Mouse (Mus musculus): Measurements from ENCODE around the gene Babam2. TPM values are rescaled to one million over a fixed set of nuclear protein-coding genes. Genes with fewer than 3 reads are reported as not detected.

The Babam2 gene
- polyA plus RNA-seq, 1 experiment, result 7.0 TPM

DNA sequence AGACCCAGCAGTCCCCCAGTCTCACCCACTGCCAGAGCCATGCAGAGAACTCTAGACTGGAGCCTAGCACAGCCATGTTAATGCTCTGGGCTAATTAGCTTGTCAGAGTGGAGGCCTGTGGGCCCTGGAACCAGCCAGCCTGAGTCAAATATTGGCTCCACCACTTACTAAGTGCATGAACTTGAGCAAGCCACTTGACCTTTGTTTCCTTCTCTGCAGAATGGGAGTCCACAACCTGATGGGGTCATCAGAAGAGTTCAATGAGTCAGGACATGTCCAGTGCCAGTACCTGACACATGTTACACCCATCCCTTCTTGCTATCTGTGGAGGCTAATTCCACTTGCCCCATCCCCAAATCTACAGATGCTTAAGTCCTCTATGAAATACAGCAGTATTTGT lies 394.8 kb downstream of the Babam2 start:
- Histone ChIP-seq H3K27me3 (ENCODE audit: control insufficient read depth) (no peaks in the 10 kb centered on the region), H3K4me3 (replicated peaks) (no peak overlapping the region), H3K36me3 (ENCODE audit: control insufficient read depth) (no peaks in the 10 kb centered on the region), H3K4me1 (ENCODE audit: control insufficient read depth) (no peaks in the 10 kb centered on the region), H3K9me3 (ENCODE audit: control insufficient read depth, low read length) (no peaks in the 10 kb centered on the region)
- no peak for TF ChIP-seq GATA1 (IDR thresholded peaks at IDR 0.05; ENCODE audit: low read length)

DNA sequence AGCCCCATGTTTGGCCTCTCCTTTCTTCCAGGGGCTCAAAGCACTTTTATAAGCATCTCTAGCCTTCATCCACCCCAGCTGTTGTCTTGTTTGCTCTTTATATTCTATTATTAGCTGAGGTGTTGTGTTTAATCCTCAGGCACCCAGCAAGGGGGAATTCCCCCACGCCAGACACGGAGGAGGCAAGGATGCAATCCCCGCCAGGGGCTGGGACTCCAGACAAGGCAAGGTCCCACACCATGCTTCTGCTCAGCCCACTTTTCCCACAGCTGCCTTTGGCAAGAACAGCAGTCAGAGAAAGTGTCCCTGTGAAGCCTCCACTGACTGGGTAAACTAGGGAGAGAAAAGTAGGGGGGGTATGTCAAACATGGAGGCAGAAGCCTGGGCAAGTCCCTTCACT lies 401.2 kb downstream of the Babam2 start:
- Histone ChIP-seq H3K9me3 (ENCODE audit: control insufficient read depth, low read length) (no peaks in the 10 kb centered on the region), H3K36me3 (ENCODE audit: control insufficient read depth) (no peaks in the 10 kb centered on the region), H3K27me3 (ENCODE audit: control insufficient read depth) (no peaks in the 10 kb centered on the region), H3K4me3 (replicated peaks) (no peak overlapping the region), H3K4me1 (ENCODE audit: control insufficient read depth) (no peaks in the 10 kb centered on the region)
- TF ChIP-seq GATA1 (IDR thresholded peaks at IDR 0.05; ENCODE audit: low read length) (no peak), TAL1 (IDR thresholded peaks at IDR 0.05; ENCODE audit: low read length) (no peak)

- no peak for TF ChIP-seq GATA1 (IDR thresholded peaks at IDR 0.05; ENCODE audit: low read length)
- H3K4me1 ChIP-seq (ENCODE audit: control insufficient read depth), result no peaks in the 10 kb centered on the region
- H3K4me3 ChIP-seq (replicated peaks), result no peak overlapping the region
- H3K36me3 ChIP-seq (ENCODE audit: control insufficient read depth), result no peaks in the 10 kb centered on the region
- no peaks in the 10 kb centered on the region for H3K27me3 ChIP-seq (ENCODE audit: control insufficient read depth)
- H3K9me3 ChIP-seq (ENCODE audit: control insufficient read depth, low read length), result no peaks in the 10 kb centered on the region
Observed at GRCm38 (mm10) chr5:32102484-32102883, 405.0 kb downstream of the Babam2 start.

- H3K4me1 ChIP-seq (ENCODE audit: control insufficient read depth), result no peaks in the 10 kb centered on the region
- no peaks in the 10 kb centered on the region for H3K27me3 ChIP-seq (ENCODE audit: control insufficient read depth)
- H3K36me3 ChIP-seq (ENCODE audit: control insufficient read depth), result no peaks in the 10 kb centered on the region
- no peak for TF ChIP-seq GATA1 (IDR thresholded peaks at IDR 0.05; ENCODE audit: low read length)
- no peak for TF ChIP-seq TAL1 (IDR thresholded peaks at IDR 0.05; ENCODE audit: low read length)
- H3K4me3 ChIP-seq (replicated peaks), result no peak overlapping the region
- H3K9me3 ChIP-seq (ENCODE audit: control insufficient read depth, low read length), result no peaks in the 10 kb centered on the region
Observed at GRCm38 (mm10) chr5:32102971-32103431, 405.5 kb downstream of the Babam2 start.

DNA sequence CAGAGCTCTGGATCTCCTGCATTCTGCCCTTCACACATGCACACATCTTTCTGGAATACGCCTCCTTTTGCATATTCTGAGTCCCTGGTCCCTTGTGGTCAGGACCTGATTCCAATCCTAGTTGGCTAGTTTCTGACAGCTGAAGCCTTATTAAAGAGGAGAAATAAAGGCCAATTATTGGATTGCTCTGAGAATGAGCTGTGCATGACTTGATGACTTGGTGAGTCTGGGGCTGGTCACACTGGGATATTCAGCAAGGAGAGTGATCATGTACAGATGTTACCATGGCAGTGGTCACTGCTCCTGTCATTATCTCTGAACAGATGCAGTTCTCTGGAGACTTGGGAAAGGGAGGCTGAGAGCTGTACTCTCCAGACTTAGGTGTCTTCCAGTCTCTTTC lies 406.1 kb downstream of the Babam2 start:
- H3K27me3 ChIP-seq (ENCODE audit: control insufficient read depth), result no peaks in the 10 kb centered on the region

DNA sequence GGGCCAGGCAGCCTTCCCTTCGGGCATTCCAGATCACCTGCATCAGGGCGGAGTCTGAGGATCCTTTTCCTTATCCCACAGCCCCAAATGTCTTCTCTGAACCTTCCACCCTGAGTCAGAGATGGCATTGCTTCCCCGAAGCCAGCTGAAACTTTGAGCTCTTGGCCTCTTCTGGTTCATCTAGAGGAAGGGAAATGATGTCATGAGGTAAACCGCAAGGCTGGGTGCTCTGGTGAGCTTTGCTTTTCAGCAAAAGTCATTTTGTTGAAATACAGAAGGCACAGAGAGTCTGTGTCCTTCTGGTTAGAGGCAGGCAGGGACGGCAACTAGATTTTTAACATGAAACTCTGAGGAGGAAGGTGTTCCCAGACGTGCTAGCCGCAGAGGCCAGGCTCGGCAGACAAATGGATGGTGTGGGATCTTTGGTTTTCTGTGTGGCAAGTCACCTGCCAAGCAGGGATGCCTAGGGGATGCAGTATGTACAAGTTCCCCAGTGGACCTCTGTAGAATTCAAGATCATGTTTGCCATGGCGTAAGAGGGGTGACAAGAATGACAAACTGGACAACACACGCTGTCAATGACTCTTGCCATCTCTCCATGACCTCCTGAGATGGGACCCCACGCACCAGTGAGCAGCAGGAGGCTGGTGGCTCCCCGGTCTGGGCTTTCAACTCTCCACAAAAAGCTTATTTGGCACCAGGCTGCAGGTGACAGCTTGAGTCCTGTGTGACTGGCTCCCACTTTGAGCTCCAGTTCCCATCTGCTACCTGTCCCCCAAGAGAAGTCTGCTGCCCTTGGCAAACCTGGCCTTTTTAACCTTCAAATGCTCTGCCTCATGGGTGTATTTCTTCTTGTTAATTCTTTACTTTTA lies 406.9 kb downstream of the Babam2 start:
- no peaks in the 10 kb centered on the region for H3K27me3 ChIP-seq (ENCODE audit: control insufficient read depth)
- H3K9me3 ChIP-seq (ENCODE audit: control insufficient read depth, low read length), result no peaks in the 10 kb centered on the region
- no peaks in the 10 kb centered on the region for H3K4me1 ChIP-seq (ENCODE audit: control insufficient read depth)
- no peaks in the 10 kb centered on the region for H3K36me3 ChIP-seq (ENCODE audit: control insufficient read depth)
- H3K4me3 ChIP-seq (replicated peaks), result no peak overlapping the region
- TF ChIP-seq GATA1 (IDR thresholded peaks at IDR 0.05; ENCODE audit: low read length) (no peak), TAL1 (IDR thresholded peaks at IDR 0.05; ENCODE audit: low read length) (no peak)

More for the DNA sequence above, 406.1 kb downstream of the Babam2 start:
- no peaks in the 10 kb centered on the region for H3K4me1 ChIP-seq (ENCODE audit: control insufficient read depth)
- H3K36me3 ChIP-seq (ENCODE audit: control insufficient read depth), result no peaks in the 10 kb centered on the region
- no peak overlapping the region for H3K4me3 ChIP-seq (replicated peaks)
- TF ChIP-seq GATA1 (IDR thresholded peaks at IDR 0.05; ENCODE audit: low read length) (no peak), TAL1 (IDR thresholded peaks at IDR 0.05; ENCODE audit: low read length) (no peak)
- no peaks in the 10 kb centered on the region for H3K9me3 ChIP-seq (ENCODE audit: control insufficient read depth, low read length)

DNA sequence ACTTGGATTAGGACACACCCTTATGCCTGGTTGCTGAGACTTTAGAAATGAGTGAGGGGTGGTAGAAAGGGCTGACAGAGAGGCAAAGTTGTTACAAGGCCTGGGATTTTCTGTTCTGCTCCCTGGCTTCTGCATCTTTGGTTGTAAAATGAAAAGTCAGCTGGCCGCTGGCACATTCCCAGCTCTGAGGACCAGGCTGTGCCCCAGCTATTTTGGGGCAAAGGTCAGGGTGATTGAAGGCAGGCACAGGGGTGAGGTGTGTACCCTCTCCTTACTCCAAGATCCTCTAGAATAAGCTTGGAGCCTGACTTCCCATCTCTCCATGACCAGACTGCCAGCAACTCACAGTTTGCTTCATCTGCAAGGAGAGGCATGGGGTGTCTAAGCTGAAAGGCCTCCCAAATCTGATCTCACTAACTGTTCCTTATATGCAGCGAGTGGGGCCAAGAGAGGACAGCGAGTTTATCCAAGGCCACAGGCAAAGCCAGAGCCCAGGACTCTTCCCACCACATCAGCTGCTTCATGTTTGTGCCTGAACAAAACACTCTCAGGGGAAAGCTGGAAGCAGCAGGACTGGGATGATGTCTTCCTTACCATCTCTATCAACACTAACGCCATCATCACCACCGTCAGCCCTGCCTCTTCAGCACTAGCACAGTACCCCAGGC lies 409.1 kb downstream of the Babam2 start:
- Histone ChIP-seq H3K4me1 (ENCODE audit: control insufficient read depth) (no peaks in the 10 kb centered on the region), H3K4me3 (replicated peaks) (no peak overlapping the region), H3K9me3 (ENCODE audit: control insufficient read depth, low read length) (no peaks in the 10 kb centered on the region), H3K27me3 (ENCODE audit: control insufficient read depth) (no peaks in the 10 kb centered on the region), H3K36me3 (ENCODE audit: control insufficient read depth) (no peaks in the 10 kb centered on the region)
- TF ChIP-seq TAL1 (IDR thresholded peaks at IDR 0.05; ENCODE audit: low read length) (no peak), GATA1 (IDR thresholded peaks at IDR 0.05; ENCODE audit: low read length) (no peak)

DNA sequence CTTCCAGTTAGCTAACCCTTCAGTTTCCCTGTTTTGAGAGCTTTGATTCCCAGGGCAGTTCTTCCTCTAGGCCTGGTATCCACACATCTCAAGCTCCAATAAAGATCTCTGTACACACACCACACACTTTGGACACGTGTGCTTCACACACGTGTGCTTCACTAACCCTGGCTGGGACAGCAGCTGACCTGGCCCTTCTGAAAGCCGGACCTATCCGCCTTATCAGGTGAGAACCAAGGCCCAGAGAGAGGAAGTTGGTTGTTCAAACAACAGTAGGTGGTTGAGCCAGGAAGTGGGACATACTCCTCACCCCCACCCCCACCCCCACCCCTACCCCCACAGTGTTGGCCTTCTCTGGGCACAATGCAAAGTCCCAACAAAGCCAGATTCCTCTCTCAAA lies 413.2 kb downstream of the Babam2 start:
- no peaks in the 10 kb centered on the region for H3K4me1 ChIP-seq (ENCODE audit: control insufficient read depth)
- no peaks in the 10 kb centered on the region for H3K36me3 ChIP-seq (ENCODE audit: control insufficient read depth)
- H3K27me3 ChIP-seq (ENCODE audit: control insufficient read depth), result no peaks in the 10 kb centered on the region
- no peak for TF ChIP-seq TAL1 (IDR thresholded peaks at IDR 0.05; ENCODE audit: low read length)
- no peak for TF ChIP-seq GATA1 (IDR thresholded peaks at IDR 0.05; ENCODE audit: low read length)
- no peak overlapping the region for H3K4me3 ChIP-seq (replicated peaks)
- no peaks in the 10 kb centered on the region for H3K9me3 ChIP-seq (ENCODE audit: control insufficient read depth, low read length)

- TF ChIP-seq GATA1 (IDR thresholded peaks at IDR 0.05; ENCODE audit: low read length) (no peak), TAL1 (IDR thresholded peaks at IDR 0.05; ENCODE audit: low read length) (no peak)
- no peak overlapping the region for H3K4me3 ChIP-seq (replicated peaks)
- no peaks in the 10 kb centered on the region for H3K27me3 ChIP-seq (ENCODE audit: control insufficient read depth)
- no peaks in the 10 kb centered on the region for H3K4me1 ChIP-seq (ENCODE audit: control insufficient read depth)
- H3K36me3 ChIP-seq (ENCODE audit: control insufficient read depth), result no peaks in the 10 kb centered on the region
- no peaks in the 10 kb centered on the region for H3K9me3 ChIP-seq (ENCODE audit: control insufficient read depth, low read length)
Observed at GRCm38 (mm10) chr5:32112206-32112916, 414.9 kb downstream of the Babam2 start.

Data from erythroblast, embryonic 14.5 days (primary cell).